Mouse (Mus musculus) right cerebral cortex, postnatal 4 days (tissue): Measurements from ENCODE around the gene Prrc2a.

ENCODE experiments used
- DNase-seq: peaks from one replicate; pipeline ENCODE4 v3.0.0-alpha.2; 2022

The Prrc2a gene

DNA sequence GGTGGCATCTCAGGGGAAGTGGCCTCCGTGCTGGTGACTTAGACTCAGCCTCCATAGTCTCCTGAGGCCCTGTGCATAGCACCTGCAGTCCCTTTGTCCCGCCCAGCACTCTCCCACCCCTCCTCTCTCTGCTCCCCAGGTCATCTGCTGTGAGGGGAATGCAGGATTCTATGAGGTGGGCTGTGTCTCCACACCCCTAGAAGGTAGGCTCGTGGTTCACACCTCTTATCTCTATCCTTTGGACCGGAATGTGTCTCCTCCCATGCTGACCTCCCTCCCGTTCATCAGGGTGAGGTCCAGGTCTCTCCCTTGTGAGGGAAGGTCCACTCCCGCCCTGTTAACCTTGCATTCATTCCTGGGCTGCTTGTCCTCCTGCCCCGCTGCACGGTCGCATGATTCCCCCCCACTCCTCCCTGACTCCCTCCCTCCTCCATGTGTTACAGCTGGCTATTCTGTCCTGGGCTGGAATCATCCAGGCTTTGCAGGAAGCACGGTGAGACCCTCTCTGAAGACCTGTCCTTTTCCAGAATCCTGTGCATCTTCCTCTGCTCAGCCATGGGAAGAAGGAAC, 64.4 kb downstream of the Prrc2a start:
- DNase-seq: no peak
